Mouse (Mus musculus) MEL (cell line): ENCODE results near the gene Zfp683. TPM values are rescaled to one million over a fixed set of nuclear protein-coding genes. Genes with fewer than 3 reads are reported as not detected.

Experiments used
- DNase-seq: peaks from one replicate; pipeline ENCODE4 v3.0.0; 2011; ENCODE audit warnings: low read depth, low spot score
- H3K27ac ChIP-seq: 2 replicates; pipeline ENCODE4 v1.5.1; 2012; ENCODE audit warnings: low read depth, mild to moderate bottlenecking, control low read depth, low read length, moderate library complexity; ENCODE audit not compliant: control insufficient read depth
- H3K27me3 ChIP-seq, 2 experiments: fragments of 150-350 bp in 1 of 2; sonication (generic) in 1 of 2; 2 replicates each; pipeline ENCODE4 v1.6.1; 2012; ENCODE audit warnings: low read length in 2 of 2, mild to moderate bottlenecking in 2 of 2, improper control_type of control experiment in 1 of 2, moderate library complexity in 1 of 2; ENCODE audit not compliant: insufficient read depth in 2 of 2, control insufficient read depth in 1 of 2
- H3K36me3 ChIP-seq, 2 experiments: 2 replicates each; pipeline ENCODE4 v1.6.1; 2012 to 2014; ENCODE audit warnings: low read length in 2 of 2, improper control_type of control experiment in 1 of 2, inconsistent platforms in 1 of 2, mild to moderate bottlenecking in 1 of 2; ENCODE audit not compliant: insufficient read depth in 2 of 2, control insufficient read depth in 1 of 2
- H3K4me1 ChIP-seq, 2 experiments: fragments of 150-350 bp in 1 of 2; sonication (generic) in 1 of 2; 2 replicates each; pipeline ENCODE4 v1.6.1; 2012; ENCODE audit warnings: low read length in 2 of 2, improper control_type of control experiment in 1 of 2, mild to moderate bottlenecking in 1 of 2; ENCODE audit not compliant: insufficient read depth in 2 of 2, control insufficient read depth in 1 of 2
- H3K4me3 ChIP-seq, 2 experiments: fragments of 150-350 bp in 1 of 2; sonication (generic) in 1 of 2; 2 replicates each; pipeline ENCODE4 v1.5.1; 2012; ENCODE audit warnings: low read depth in 2 of 2, low read length in 2 of 2, mild to moderate bottlenecking in 2 of 2, moderate library complexity in 2 of 2, control low read depth in 1 of 2, improper control_type of control experiment in 1 of 2; ENCODE audit not compliant: control insufficient read depth in 1 of 2, insufficient read depth in 1 of 2
- H3K79me2 ChIP-seq: 2 replicates; pipeline ENCODE4 v1.6.1; 2012; ENCODE audit warnings: mild to moderate bottlenecking, low read length, moderate library complexity; ENCODE audit not compliant: control insufficient read depth, poor library complexity, insufficient read depth
- H3K9ac ChIP-seq: 2 replicates; pipeline ENCODE4 v1.6.1; 2012; ENCODE audit warnings: low read depth, mild to moderate bottlenecking, control low read depth, low read length, moderate library complexity; ENCODE audit not compliant: control insufficient read depth, poor library complexity, severe bottlenecking
- H3K9me3 ChIP-seq: fragments of 150-350 bp; sonication (generic); replicated peaks from 2 replicates; pipeline ENCODE4 v1.6.1; 2012; ENCODE audit warnings: mild to moderate bottlenecking, low read length, improper control_type of control experiment, moderate library complexity; ENCODE audit not compliant: insufficient read depth
- CHD1 ChIP-seq: IDR thresholded peaks from 2 replicates; pipeline ENCODE4 v1.6.1; 2012; ENCODE audit warnings: low read depth, mild to moderate bottlenecking, inconsistent platforms, low read length, improper control_type of control experiment
- CTCF ChIP-seq, 3 experiments: IDR thresholded peaks in 2 of 3; conservative IDR thresholded peaks in 1 of 3; 2 replicates each; pipeline ENCODE4 v1.5.1; 2011 to 2012; ENCODE audit warnings: low read length in 3 of 3, low read depth in 2 of 3, mild to moderate bottlenecking in 2 of 3, improper control_type of control experiment in 1 of 3, inconsistent platforms in 1 of 3, mixed read lengths in 1 of 3, moderate library complexity in 1 of 3; ENCODE audit not compliant: control insufficient read depth in 1 of 3, insufficient read depth in 1 of 3, poor library complexity in 1 of 3, severe bottlenecking in 1 of 3
- ELF1 ChIP-seq: IDR thresholded peaks from 2 replicates; pipeline ENCODE4 v1.6.1; 2014; ENCODE audit warnings: low read depth, mild to moderate bottlenecking, inconsistent platforms, low read length, improper control_type of control experiment, moderate library complexity
- MYB ChIP-seq: IDR thresholded peaks from 2 replicates; pipeline ENCODE4 v1.6.1; 2011; ENCODE audit warnings: mild to moderate bottlenecking, low read depth, low read length, improper control_type of control experiment
- NELFE ChIP-seq: IDR thresholded peaks from 2 replicates; pipeline ENCODE4 v1.6.1; 2011; ENCODE audit warnings: low read depth, low read length, improper control_type of control experiment
- NRF1 ChIP-seq: IDR thresholded peaks from 2 replicates; pipeline ENCODE4 v1.6.1; 2014; ENCODE audit warnings: low read depth, mild to moderate bottlenecking, inconsistent platforms, low read length, improper control_type of control experiment, moderate library complexity; ENCODE audit not compliant: poor library complexity, insufficient read depth, severe bottlenecking
- POLR2A ChIP-seq, 2 experiments: IDR thresholded peaks; 2 replicates each; pipeline ENCODE4 v1.6.1; 2011 to 2012; ENCODE audit warnings: low read length in 2 of 2, mild to moderate bottlenecking in 2 of 2, control low read depth in 1 of 2, improper control_type of control experiment in 1 of 2, low read depth in 1 of 2, moderate library complexity in 1 of 2; ENCODE audit not compliant: control insufficient read depth in 1 of 2, insufficient read depth in 1 of 2, poor library complexity in 1 of 2
- RAD21 ChIP-seq: IDR thresholded peaks from 2 replicates; pipeline ENCODE4 v1.6.1; 2011; ENCODE audit warnings: mild to moderate bottlenecking, low read depth, low read length, improper control_type of control experiment
- SIN3A ChIP-seq: IDR thresholded peaks from 2 replicates; pipeline ENCODE4 v1.6.1; 2012; ENCODE audit warnings: low read length, improper control_type of control experiment, inconsistent platforms
- SMC3 ChIP-seq: IDR thresholded peaks from 2 replicates; pipeline ENCODE4 v1.6.1; 2011; ENCODE audit warnings: low read depth, low read length, improper control_type of control experiment
- TCF12 ChIP-seq: IDR thresholded peaks from 2 replicates; pipeline ENCODE4 v1.6.1; 2014; ENCODE audit warnings: low read depth, mild to moderate bottlenecking, inconsistent platforms, low read length, improper control_type of control experiment, moderate library complexity
- UBTF ChIP-seq: IDR thresholded peaks from 2 replicates; pipeline ENCODE4 v1.6.1; 2012; ENCODE audit warnings: low read depth, mild to moderate bottlenecking, inconsistent platforms, low read length, improper control_type of control experiment, moderate library complexity, borderline replicate concordance; ENCODE audit not compliant: insufficient read depth
- ZC3H11A ChIP-seq: IDR thresholded peaks from 2 replicates; pipeline ENCODE4 v1.6.1; 2012; ENCODE audit warnings: low read depth, mild to moderate bottlenecking, inconsistent platforms, low read length, improper control_type of control experiment
- polyA plus RNA-seq, 2 experiments: library from polyadenylated mRNA; stranded (reverse) in 1 of 2; unstranded in 1 of 2; fragments of >175 nt in 1 of 2; fragments of >200 nt in 1 of 2; gene quantifications; 2 replicates each; pipeline versions ENCODE4 v1.2.1 to v1.2.4; 2012; ENCODE audit warnings: low replicate concordance in 2 of 2, low read depth in 1 of 2; ENCODE audit not compliant: insufficient read length in 2 of 2, insufficient read depth in 1 of 2, missing spikeins in 1 of 2
- total RNA-seq: library from RNA; depleted of rRNA; stranded (reverse); fragments of 300-350 nt; gene quantifications from 2 replicates; pipeline ENCODE4 v1.2.3, GENCODE M21; 2012

The Zfp683 gene
- total and polyA plus RNA-seq, 3 experiments: not detected

GRCm38 (mm10) chr4:134091225-134091529 lies 37.5 kb downstream of the Zfp683 start:
- TF ChIP-seq NRF1: no peak
- TF ChIP-seq CHD1: no peak
- no peak for TF ChIP-seq POLR2A (IDR thresholded peaks at IDR 0.05; ENCODE audit: control insufficient read depth in 1 of 2, insufficient read depth in 1 of 2, low read depth in 1 of 2, low read length in 2 of 2, poor library complexity in 1 of 2)
- TF ChIP-seq TCF12: no peak
- TF ChIP-seq NELFE: no peak

DNA sequence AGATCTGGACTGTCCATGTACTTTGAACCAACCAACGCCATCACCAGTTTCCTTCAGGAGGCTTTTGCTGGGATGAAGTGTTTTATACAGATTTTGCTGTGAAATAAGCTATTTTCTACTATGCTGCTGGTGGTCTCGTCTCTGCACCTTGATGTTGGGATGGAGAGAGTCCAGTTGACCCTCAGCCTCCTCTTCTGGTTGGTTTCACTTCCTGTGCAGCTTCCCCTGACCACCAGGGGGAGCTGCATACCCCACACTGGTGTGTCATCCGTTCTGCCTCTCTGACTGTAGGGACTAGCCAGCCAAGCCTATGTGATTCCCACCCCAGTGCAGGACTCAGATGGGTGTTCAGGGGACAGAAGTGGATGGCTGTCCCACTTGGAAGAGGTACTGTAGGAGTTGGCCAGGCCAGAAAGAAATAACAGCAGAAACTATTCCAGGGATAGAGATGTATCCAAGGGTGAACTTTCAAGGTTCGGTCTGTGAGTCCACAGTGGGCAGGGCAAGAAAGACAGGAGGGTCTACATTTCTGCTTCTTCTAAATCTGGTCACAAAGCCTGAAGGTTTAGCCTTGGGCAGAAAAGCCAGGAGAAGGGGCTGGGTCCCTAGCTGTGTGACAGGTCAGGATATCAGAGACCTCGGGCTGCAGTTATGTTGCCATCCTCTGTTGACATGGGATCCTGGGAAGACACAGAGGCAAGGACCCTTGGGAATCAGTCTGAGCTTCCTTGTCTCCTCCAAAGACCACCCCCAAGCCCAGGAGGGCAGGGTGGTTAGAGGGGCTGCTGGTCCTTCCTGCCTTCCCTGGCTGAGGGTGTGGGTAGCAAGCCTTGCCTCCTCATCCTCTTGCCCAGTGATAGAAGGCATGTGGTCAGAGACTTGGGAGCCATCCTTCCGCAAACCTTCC lies 39.0 kb downstream of the Zfp683 start:
- Histone ChIP-seq H3K27me3 (no peaks in the 10 kb centered on the region), H3K27ac (no peak overlapping the region), H3K36me3 (peaks cover 0 to 11% of the 10 kb centered on the region in 2 experiments; a peak in 2 of 4 replicates), H3K79me2 (no peaks in the 10 kb centered on the region), H3K9ac (no peak overlapping the region), H3K4me1 (peaks cover 6 to 21% of the 10 kb centered on the region in 2 experiments), H3K4me3 (0 out of 4 replicates have a peak overlapping the region, but pooled peaks of 1 of the 2 experiments have one; percentile 16), H3K9me3 (no peaks in the 10 kb centered on the region)
- TF ChIP-seq ZC3H11A (peak; percentile 50; the same call in 1 of the 2 replicates), CTCF (IDR thresholded peaks at IDR 0.05 in 2 of 3, conservative IDR thresholded peaks at IDR 0.05 in 1 of 3; ENCODE audit: control insufficient read depth in 1 of 3, insufficient read depth in 1 of 3, low read depth in 2 of 3, low read length in 3 of 3, poor library complexity in 1 of 3, severe bottlenecking in 1 of 3) (peak; percentile 86 to 92 (median 86)), RAD21 (peak; percentile 61), ELF1 (peak; percentile 47; the same call in 1 of the 2 replicates), SIN3A (no peak), MYB (no peak), SMC3 (peak; percentile 81), UBTF (no peak)
- DNase-seq: peak; percentile 64

More at GRCm38 (mm10) chr4:134091225-134091529, 37.5 kb downstream of the Zfp683 start:
- peaks cover 0 to 5% of the 10 kb centered on the region in 2 experiments; a peak in 1 of 4 replicates for H3K36me3 ChIP-seq
- H3K79me2 ChIP-seq: no peaks in the 10 kb centered on the region
- no peaks in the 10 kb centered on the region for H3K27me3 ChIP-seq
- no peaks in the 10 kb centered on the region for H3K9me3 ChIP-seq
- H3K9ac ChIP-seq: no peak overlapping the region
- H3K4me3 ChIP-seq: no peak overlapping the region
- no peak overlapping the region for H3K27ac ChIP-seq
- no peak for DNase-seq
- peaks cover 6 to 11% of the 10 kb centered on the region in 2 experiments; a peak in 3 of 4 replicates for H3K4me1 ChIP-seq
